Mouse (Mus musculus) kidney, adult 2 months (tissue): ENCODE measurements around the gene Hexim2. TPM values are rescaled to one million over a fixed set of nuclear protein-coding genes. Genes with fewer than 3 reads are reported as not detected.

Experiments
- DNase-seq: peaks from one replicate; pipeline ENCODE4 v3.0.0; 2021
- H3K27ac ChIP-seq: fragments of 200-500 bp; 2 replicates; pipeline ENCODE4 v1.5.1; 2012; ENCODE audit warnings: low read depth, low read length, control low read depth, inconsistent platforms; ENCODE audit not compliant: insufficient read depth
- H3K27me3 ChIP-seq: fragments of 200-500 bp; replicated peaks from 2 replicates; pipeline ENCODE4 v1.6.1; 2012; ENCODE audit warnings: mild to moderate bottlenecking, moderate library complexity, low read length, inconsistent platforms; ENCODE audit not compliant: control insufficient read depth, insufficient read depth
- H3K36me3 ChIP-seq: fragments of 200-500 bp; 2 replicates; pipeline ENCODE4 v1.6.1; 2012; ENCODE audit warnings: mild to moderate bottlenecking, moderate library complexity, low read length, inconsistent platforms; ENCODE audit not compliant: control insufficient read depth, insufficient read depth
- H3K4me1 ChIP-seq: fragments of 200-500 bp; 2 replicates; pipeline ENCODE4 v1.6.1; 2011; ENCODE audit warnings: low read length; ENCODE audit not compliant: control insufficient read depth, insufficient read depth
- H3K4me3 ChIP-seq: fragments of 200-500 bp; 2 replicates; pipeline ENCODE4 v1.5.1; 2011; ENCODE audit warnings: mild to moderate bottlenecking, low read depth, low read length, control low read depth; ENCODE audit not compliant: insufficient read depth
- CTCF ChIP-seq: fragments of 200-500 bp; conservative IDR thresholded peaks from 2 replicates; pipeline ENCODE4 v1.5.1; 2011; ENCODE audit warnings: low read depth, mild to moderate bottlenecking, control low read depth, low read length, moderate library complexity, mixed read lengths; ENCODE audit not compliant: insufficient read depth, insufficient read length
- POLR2A ChIP-seq: fragments of 200-500 bp; IDR thresholded peaks from one replicate; pipeline ENCODE4 v1.6.1; 2011; ENCODE audit warnings: low read depth, low read length, control low read depth
- WGBS: fragments of 180-500 bp; shearing (Covaris S2); methylation state at CpG from one replicate; pipeline ENCODE4 v1.1.7; 2018; 5-methylcytosine and 5-hydroxymethylcytosine counted together
- polyA plus RNA-seq: library from polyadenylated mRNA; depleted of rRNA; stranded (reverse); fragments of >200 nt; gene quantifications from 2 replicates; pipeline ENCODE4 v1.2.3, GENCODE M21; 2012

The Hexim2 gene
- polyA plus RNA-seq, 1 experiment = 4.0 TPM

- no peaks in the 10 kb centered on the region for H3K27me3 ChIP-seq
- TF ChIP-seq POLR2A (no peak), CTCF (no peak)
- H3K27ac ChIP-seq = peak within 1 kb of the TSS; percentile 98
- no peaks in the 10 kb centered on the region for H3K36me3 ChIP-seq
- H3K4me3 ChIP-seq = peak within 1 kb of the TSS; percentile 74
- H3K4me1 ChIP-seq = peaks cover 30% of the 10 kb centered on the region; the same call in 1 of the 2 replicates
- DNase-seq = peak; percentile 61
- 2% methylated on average over 64 of the region's 84 CpGs for WGBS
Observed at GRCm38 (mm10) chr11:103170494-103171285, 38.5 kb downstream of the Hexim2 start, which contains the start of gene Fmnl1. Fmnl1 (plus strand) TSS chr11:103171107.

- WGBS = 5% methylated on average over 23 of the region's 23 CpGs
- H3K27ac ChIP-seq = peak overlapping the region; percentile 98
Observed at GRCm38 (mm10) chr11:103171286-103171620, 39.0 kb downstream of the Hexim2 start.

GRCm38 (mm10) chr11:103171703-103172391 is 39.6 kb downstream of the Hexim2 start:
- H3K27me3 ChIP-seq = no peaks in the 10 kb centered on the region
- H3K4me3 ChIP-seq = peak overlapping the region; percentile 74
- WGBS = 39% methylated on average over 9 of the region's 9 CpGs
- H3K4me1 ChIP-seq = peaks cover 31% of the 10 kb centered on the region; the same call in 1 of the 2 replicates
- peak overlapping the region; percentile 98 for H3K27ac ChIP-seq
- peak; percentile 87 for DNase-seq
- no peaks in the 10 kb centered on the region for H3K36me3 ChIP-seq
- TF ChIP-seq POLR2A (no peak), CTCF (no peak)

More at GRCm38 (mm10) chr11:103171286-103171620, 39.0 kb downstream of the Hexim2 start:
- Histone ChIP-seq H3K27me3 (no peaks in the 10 kb centered on the region), H3K4me1 (peaks cover 31% of the 10 kb centered on the region; the same call in 1 of the 2 replicates), H3K36me3 (no peaks in the 10 kb centered on the region), H3K4me3 (peak overlapping the region; percentile 74)
- TF ChIP-seq CTCF = no peak
- DNase-seq = no peak

- Histone ChIP-seq H3K27me3 (no peaks in the 10 kb centered on the region), H3K4me3 (peak overlapping the region; percentile 74), H3K36me3 (no peaks in the 10 kb centered on the region), H3K4me1 (peaks cover 31% of the 10 kb centered on the region; the same call in 1 of the 2 replicates), H3K27ac (peak overlapping the region; percentile 90)
- TF ChIP-seq CTCF (no peak), POLR2A (no peak)
- WGBS = 63% methylated on average over 6 of the region's 6 CpGs
- peak; percentile 33 for DNase-seq
Observed at GRCm38 (mm10) chr11:103172392-103173040, 40.3 kb downstream of the Hexim2 start.

GRCm38 (mm10) chr11:103173041-103173770 is 41.0 kb downstream of the Hexim2 start:
- WGBS = 74% methylated on average over 7 of the region's 7 CpGs
- Histone ChIP-seq H3K27me3 (no peaks in the 10 kb centered on the region), H3K4me3 (no peak overlapping the region)

GRCm38 (mm10) chr11:103173771-103174344 is 41.6 kb downstream of the Hexim2 start:
- 78% methylated on average over 11 of the region's 11 CpGs for WGBS
- Histone ChIP-seq H3K4me1 (peaks cover 37% of the 10 kb centered on the region), H3K27me3 (no peaks in the 10 kb centered on the region), H3K4me3 (no peak overlapping the region), H3K36me3 (no peaks in the 10 kb centered on the region), H3K27ac (peak overlapping the region; percentile 90)
- TF ChIP-seq POLR2A = no peak
- no peak for TF ChIP-seq CTCF
- DNase-seq = peak; percentile 77

More at GRCm38 (mm10) chr11:103173041-103173770, 41.0 kb downstream of the Hexim2 start:
- no peak for DNase-seq
- no peak for TF ChIP-seq POLR2A
- no peak for TF ChIP-seq CTCF
- Histone ChIP-seq H3K27ac (peak overlapping the region; percentile 90), H3K4me1 (peaks cover 31% of the 10 kb centered on the region; the same call in 1 of the 2 replicates), H3K36me3 (no peaks in the 10 kb centered on the region)
